Mouse (Mus musculus): ENCODE measurements around the gene Gm20431.

GRCm38 (mm10) chr2:167710574-167710973 lies 49.3 kb upstream of the Gm20431 start:
- TF ChIP-seq POLR2A (IDR thresholded peaks at IDR 0.05; ENCODE audit: borderline replicate concordance, extremely low read depth, low read depth, low read length) (no peak), CTCF (IDR thresholded peaks at IDR 0.05; ENCODE audit: insufficient read depth, low read length) (no peak)

Measured in lung, adult 2 months (tissue).